Mouse (Mus musculus) gastrocnemius, postnatal 10 days (tissue): ENCODE data around the gene Prmt8. TPM values are rescaled to one million over a fixed set of nuclear protein-coding genes. Genes with fewer than 3 reads are reported as not detected.

Experiments
- DNase-seq: peaks from one replicate; pipeline ENCODE4 v3.0.0; 2021; ENCODE audit warnings: mixed read lengths
- long read RNA-seq, 2 experiments: library from polyadenylated mRNA; stranded (forward); transcript quantifications; one replicate each; pipeline ENCODE4 v2.0.0; 2021
- total RNA-seq, 2 experiments: library from RNA; stranded (reverse); gene quantifications; 2 replicates each; pipeline ENCODE4 v1.2.3; 2021

Gene Prmt8
- under 1 TPM; 0.16 to 0.21 TPM for total RNA-seq
- long read RNA-seq, experiment 1, partial matches to known transcripts = 0 of 1 reads
- long read RNA-seq, experiment 1, other reads (novel, unspliced or antisense) = 0 of 1 reads
- long read RNA-seq, experiment 2 = 0 reads

DNA sequence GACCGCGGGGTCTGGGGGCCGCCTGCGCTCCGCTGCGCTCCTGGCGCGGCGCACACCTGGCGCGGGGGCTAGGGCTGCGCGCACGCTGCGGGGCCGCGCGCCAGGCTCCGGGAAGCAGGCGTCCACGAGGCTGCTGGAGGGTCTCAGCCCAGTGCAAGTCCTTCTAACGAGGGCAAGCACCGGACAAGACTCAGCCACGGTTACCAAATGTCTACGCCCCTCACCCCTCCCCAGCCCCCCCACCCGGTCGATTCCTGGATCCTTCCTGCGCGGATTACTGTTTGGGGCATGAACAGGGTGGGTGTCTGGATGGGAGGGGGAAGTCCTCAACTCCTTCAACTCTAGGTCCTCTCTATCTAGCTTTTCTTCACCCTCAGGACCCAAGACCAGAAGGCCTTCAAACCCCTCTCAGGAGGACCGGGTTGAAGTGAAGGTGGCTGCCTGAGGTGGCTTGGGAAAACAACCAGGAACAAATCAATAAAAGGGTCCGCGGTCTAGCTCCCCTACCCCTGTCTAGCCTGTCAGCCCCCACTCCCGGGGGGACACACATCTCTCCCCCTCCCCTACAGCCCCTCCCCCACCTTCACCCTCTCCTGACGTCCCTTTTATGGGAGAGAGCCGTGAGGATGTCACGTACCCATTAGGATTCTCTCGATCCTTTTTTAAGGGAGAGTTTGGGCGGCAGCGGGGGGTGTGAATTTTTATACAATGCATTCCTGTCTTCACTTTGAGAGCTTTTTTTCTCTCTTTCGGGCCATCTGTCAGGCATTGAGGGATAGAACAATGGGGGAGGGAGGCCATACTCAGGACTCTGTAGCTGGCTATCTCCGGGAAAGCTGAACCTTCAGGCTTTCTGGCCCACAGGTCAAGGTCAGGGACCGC lies at the start of gene Prmt8:
Prmt8 (minus strand) TSS at position 198 of the 882 bp plus-strand sequence.
- DNase-seq = no peak

- DNase-seq = no peak
These were observed 33.9 kb upstream of the Prmt8 start for GRCm38 (mm10) chr6:127803046-127803729.

DNA sequence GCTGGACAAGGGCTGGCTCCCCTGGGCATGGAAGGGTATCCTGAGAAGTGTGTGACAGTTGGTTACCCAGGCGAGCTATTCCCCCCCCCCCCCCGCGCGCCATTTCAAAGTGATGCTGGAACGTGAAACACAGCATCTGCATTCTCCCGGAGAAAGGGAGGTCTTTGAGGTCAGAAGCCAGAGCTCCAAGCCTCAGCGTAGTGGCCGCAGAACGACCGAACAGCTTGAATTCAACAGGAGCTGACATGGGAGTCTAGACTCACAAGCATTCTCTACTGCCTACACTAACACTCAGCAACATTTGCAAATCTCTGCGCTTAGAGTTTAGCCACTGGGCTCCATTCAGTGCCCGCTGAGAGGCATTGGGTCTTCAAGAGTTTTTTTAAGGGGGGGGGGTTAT lies 32.9 kb upstream of the Prmt8 start:
- DNase-seq = no peak

DNA sequence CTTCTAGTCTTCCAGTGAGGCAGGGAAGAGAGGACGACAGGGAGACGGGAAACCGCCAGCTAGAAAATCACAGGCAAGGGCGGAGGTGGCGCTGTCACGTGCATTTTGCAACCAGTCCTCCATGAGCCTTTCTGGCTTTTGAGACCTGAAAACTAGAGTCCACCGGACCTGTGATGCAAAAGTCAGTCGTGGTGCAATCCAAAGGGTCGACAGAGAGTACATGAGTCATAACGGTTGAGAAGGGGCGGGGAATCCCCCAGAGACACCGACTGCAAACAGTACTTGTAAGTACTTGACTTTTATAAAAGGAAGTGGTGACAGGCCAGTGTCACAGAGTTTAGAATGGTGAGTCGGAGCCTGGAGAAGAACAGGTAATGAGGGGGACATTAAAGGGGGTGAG lies 20.8 kb upstream of the Prmt8 start:
- DNase-seq = no peak

- DNase-seq = no peak
These were observed 1.5 kb upstream of the Prmt8 start for GRCm38 (mm10) chr6:127770806-127771205.

DNA sequence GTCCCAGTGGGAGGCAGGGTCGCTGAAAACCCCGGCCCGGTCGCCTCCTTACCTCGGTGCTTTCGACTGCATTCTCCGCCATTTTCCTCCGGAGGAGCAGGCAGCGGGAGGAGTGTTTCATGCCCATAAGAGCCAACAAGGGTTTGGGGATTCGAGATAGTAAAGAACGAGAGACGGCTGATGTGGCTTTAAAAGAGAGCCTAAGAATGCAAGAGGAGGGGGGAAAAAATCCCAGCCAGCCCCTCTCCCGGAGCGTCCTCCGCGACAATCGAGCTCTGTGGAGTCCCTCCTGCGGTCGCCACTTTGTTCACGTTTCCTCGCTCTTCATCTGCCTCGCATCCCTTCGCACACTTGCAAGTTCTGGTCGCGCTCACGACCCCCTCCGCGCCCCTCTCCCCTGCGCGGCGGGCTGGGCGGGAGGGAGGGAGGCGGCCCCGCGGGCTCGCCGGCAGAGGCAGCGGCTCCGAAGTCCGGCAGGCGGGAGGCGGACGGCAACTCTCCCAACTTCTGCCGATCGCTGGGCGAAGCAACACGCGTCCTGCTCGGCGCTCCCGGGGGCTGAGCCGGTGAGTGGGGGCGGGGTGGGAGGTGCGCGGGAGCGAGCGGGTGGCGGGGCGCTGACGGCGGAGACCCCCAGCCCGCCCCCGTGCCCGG lies 524 bp downstream of the Prmt8 start:
- DNase-seq = no peak

GRCm38 (mm10) chr6:127767706-127768493 lies 1.4 kb downstream of the Prmt8 start:
- DNase-seq = peak; percentile 77

GRCm38 (mm10) chr6:127767201-127767705 lies 2.0 kb downstream of the Prmt8 start:
- DNase-seq = no peak

- no peak for DNase-seq
These were observed 2.6 kb downstream of the Prmt8 start for GRCm38 (mm10) chr6:127766641-127767200.

- no peak for DNase-seq
These were observed 3.1 kb downstream of the Prmt8 start for GRCm38 (mm10) chr6:127766041-127766604.

DNA sequence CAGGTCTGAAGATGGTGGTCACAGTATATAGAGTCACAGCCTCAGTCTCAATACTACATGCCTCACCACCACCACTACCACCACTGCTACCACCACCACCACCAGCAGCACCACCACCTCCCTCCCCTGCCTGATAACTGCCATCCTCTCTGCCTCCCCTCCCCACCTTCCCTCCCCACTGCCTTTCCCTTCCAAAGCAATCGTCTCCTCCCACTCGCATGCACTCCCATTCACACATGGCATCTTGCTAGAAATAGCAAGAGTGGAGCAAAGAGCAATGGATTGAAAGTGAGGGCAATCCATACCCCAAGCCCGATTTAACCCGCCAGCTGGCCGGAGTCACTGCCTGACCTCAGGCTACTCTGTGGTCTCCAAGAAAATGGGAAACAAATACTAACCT lies 3.7 kb downstream of the Prmt8 start:
- no peak for DNase-seq

GRCm38 (mm10) chr6:127758264-127758663 lies 11.0 kb downstream of the Prmt8 start:
- no peak for DNase-seq

- DNase-seq = no peak
These were observed 11.6 kb downstream of the Prmt8 start for GRCm38 (mm10) chr6:127757667-127758167.

DNA sequence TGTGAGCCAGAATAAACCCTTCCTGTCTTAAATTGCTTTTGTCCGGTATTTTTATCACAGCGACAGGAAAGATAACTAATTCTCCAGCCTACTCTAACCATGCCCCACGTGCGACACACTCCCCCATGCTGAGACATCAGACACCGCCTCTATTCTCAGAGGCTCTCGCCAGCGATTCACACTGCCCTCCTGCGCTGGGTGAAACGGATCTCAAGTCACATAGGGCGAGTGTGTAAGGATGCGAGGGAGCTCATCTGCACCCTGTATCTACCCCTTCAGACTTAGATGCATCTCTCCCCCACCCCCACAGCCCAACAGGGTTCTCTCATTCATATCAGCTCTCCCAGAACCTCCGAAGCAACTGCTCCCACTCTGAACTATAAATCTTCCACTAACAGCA lies 12.4 kb downstream of the Prmt8 start:
- no peak for DNase-seq

- no peak for DNase-seq
These were observed 16.0 kb downstream of the Prmt8 start for GRCm38 (mm10) chr6:127753228-127753627.

GRCm38 (mm10) chr6:127752681-127753080 lies 16.6 kb downstream of the Prmt8 start:
- DNase-seq = no peak

DNA sequence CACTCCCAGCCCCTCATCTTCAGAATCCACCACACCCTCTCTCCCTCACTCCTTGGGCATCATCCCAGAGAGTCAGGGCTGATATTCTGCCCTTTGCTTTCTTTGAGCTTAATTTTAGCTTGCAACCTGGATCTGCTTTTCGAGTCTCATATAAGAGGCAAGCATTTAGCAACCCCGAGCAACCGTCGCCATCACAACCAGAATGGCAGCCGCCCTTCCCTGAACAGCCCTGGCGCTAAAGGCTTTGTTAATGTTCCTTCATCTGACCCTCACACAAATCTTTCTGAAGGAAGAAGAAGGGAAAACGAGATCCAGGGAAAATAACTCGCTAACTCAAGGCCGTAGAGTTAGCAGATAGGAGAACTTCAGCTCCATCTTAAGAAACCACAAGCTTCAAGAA lies 17.8 kb downstream of the Prmt8 start:
- DNase-seq = no peak

DNA sequence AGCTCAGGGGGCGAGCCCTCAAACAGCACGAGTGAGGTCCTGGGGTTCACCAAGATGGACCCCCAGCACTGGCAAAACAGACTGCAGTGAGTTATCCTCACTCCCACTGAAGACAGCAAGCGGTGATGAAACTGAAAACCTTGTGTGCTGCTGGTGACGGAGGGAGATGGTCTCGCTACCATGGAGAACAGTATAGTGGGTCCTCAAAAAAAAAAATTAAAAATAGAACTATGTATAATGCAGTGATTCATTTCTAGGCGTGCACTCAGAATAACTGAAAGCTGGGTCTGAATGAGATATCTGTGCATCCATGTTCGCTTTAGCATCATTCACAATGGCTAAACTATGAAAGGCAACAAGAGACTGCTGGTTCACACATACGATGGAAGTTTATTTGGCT lies 20.5 kb downstream of the Prmt8 start:
- DNase-seq = no peak

DNA sequence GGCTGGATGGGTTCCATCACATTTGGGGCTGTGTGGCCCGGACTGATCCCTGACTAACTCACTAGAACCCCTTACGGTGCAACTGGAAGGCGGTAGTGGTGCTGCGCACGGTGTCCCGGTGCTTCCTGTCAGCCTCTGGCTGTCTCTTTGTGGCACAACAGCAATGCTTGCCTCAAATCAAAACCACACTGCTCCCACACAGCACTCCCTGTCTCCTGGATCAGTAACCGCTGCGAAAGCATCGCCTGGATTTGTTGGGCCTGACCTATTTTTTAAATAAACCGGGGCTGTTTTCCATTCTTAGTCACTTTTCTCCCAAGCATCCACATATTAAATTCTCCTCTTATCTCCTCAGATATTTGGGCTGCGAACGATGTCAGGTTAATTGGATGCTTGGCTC lies 27.0 kb downstream of the Prmt8 start:
- no peak for DNase-seq

DNA sequence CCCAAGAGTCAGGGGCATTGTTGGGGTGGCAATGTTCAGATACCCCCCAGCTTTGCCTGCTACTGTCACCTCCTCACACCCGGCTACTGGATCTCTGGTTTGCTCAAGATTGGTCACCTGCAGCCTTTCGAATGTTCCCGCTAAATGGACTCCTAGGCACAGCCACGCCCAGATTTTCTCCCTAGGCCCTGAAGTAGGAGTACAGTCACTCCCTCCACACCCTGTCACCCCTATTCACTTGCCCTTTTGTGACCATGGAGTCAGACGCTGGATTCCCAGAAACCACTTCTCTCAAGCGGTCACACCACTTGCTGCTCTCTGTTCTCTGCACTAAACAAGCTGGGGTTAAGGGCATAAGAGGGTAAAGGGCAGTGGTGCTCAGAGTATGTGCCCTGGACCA lies 28.1 kb downstream of the Prmt8 start:
- DNase-seq = no peak

DNA sequence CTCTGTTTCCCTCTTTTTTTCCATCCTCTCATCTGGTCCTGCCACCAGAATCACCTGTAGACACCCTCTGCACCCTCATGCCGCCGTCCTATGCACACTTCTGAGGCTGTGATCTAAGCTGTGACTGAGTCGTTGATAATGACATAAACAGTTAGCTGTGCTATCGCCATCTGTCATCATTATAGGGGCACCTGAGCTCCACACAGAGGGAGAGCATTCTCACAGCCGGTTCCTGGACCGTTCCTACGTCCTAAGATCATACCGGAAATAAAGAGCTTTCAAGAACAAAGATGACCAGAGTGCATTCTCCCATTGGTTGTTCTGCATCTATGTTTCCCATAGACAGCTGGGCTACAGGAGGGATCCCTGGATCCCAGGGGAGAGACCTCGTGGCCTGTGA lies 28.6 kb downstream of the Prmt8 start:
- no peak for DNase-seq
